Mouse (Mus musculus) megakaryocyte progenitor cell, adult 5-6 weeks (primary cell): ENCODE measurements around the gene Auts2. TPM values are rescaled to one million over a fixed set of nuclear protein-coding genes. Genes with fewer than 3 reads are reported as not detected.

ENCODE experiments used
- ATAC-seq: replicated peaks from 2 replicates; pipeline ENCODE4 v1.8.0; 2016; ENCODE audit warnings: mild to moderate bottlenecking, moderate TSS enrichment, inconsistent platforms; ENCODE audit not compliant: poor library complexity
- total RNA-seq, 2 experiments: library from RNA; stranded (forward) in 1 of 2; stranded (reverse) in 1 of 2; fragments of 157-497, 149-512 nt in 1 of 2; fragments of 200-1000 nt in 1 of 2; gene quantifications; 2 replicates each; pipeline versions ENCODE4 v1.2.3 to v1.2.4; 2015 to 2017

The Auts2 gene
- total RNA-seq, 2 experiments from 2014 or later, result 3.9 to 15.0 TPM

DNA sequence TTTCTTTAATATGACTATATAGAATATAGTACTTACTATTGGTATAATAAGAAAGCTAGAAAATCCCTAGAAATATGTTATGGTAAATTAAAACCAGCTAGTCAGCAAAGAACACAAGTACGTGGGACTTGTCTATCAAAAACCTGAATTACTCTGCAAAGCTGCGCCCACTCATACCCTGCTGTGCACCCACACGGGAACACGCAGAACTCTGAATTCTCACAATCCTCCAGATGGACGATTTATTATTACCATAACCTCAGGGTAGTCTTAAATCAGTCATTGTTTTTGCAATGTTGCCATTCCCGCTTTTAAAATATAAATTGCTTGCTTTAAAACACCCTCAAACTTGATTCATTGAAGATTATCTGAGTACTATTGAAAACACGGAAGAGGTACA, 84.6 kb downstream of the Auts2 start:
- no peak for ATAC-seq

DNA sequence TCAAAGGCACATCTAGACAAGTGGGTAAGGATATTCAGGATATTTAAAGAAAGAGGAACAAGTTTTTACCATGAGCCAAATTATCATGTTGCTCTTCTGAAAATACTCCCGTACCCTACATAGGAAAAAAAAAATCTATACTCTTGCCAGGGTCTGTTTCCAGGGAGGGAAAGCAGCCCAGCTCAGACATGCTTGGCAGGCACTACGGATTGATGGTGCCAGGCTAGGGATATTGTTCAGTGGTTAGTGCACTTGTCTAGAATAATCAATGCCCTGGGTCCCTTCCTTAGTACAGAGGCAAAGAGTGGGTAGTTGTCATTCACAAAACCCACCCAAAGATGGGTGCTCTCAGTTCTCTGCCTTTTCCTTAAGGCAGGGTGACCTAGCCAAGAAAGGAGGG, 90.8 kb downstream of the Auts2 start:
- no peak for ATAC-seq

DNA sequence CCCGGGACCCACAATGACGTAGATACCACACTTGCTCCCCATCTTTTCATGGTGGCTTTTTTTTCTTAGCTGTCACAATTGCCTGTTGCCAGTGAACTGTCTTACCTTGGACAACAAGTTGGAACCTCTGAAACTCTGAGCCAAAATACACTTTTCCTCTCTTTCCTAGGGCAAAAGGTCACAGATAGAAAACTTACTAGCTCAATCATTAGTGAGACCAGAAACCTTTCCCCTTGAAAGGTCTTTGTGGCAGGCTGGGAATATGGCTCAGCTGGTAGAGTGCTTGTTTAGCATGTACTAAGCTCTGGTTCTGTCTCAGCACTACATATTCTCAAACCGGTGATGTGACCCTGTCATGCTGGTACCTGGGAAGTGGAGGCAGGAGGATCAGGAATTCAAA, 93.1 kb downstream of the Auts2 start:
- ATAC-seq, result no peak

DNA sequence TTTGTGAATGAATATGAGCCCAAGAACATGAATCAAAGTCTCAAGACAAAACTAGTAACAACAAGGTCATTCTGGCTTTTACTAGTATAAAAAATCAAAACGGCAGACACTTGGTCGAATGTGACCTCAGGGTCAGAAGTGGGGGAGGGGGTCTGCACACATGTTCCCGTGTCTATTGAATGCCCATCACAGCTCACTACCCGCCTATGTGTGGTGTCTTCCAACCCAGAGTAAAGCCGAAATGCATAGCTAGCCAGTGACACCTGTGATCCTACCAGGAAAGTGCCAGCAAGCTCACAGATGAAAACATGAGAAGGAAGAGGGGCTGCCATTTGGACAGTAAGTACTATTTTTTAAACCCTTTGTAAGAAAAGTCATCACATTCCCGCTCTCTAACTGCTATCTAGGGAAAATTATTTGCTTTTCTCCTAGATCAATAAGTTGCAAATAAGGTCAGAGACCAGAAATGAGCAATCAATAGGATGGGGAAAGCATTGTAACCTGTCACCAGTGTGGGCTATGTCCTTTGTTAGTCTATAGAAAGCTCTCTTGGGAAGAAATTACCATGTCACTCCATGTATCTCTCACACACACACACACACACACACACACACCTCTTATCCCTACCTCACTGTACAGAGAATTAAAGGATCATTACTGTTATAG, 94.6 kb downstream of the Auts2 start:
- no peak for ATAC-seq

DNA sequence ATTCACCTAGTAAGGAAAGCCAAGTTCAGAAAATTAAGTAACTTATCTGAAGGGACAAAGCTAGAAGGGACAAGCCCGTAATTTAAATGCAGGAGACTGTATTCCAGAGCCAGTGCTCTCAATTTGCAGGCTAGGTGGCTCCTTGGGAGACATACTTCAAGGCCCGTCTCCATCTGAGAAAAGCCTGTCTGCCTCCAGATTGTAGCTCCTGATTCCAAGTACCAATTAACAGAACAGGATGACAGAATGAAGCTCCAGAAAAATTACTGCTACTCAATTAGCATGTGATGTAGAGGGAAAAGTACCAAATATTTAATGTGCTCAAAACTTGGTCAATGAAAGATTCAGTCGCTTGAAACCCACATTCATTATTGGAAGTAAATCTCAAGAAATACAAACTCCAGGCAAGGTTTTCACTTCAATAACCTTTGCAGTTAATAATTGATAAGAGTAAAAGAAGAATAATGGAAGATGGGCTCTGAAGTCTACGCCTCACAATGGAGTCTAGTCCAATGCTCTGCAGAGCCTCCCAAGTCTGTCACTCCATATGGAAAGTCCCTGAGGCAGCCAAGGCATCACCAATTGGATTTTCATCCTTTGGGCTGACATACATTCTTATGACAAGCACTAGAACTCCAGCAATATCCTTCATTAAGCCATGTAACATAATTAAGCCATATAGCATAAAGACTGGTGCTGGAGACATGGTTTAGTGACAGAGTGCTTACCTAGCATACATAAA, 97.8 kb downstream of the Auts2 start:
- no peak for ATAC-seq

DNA sequence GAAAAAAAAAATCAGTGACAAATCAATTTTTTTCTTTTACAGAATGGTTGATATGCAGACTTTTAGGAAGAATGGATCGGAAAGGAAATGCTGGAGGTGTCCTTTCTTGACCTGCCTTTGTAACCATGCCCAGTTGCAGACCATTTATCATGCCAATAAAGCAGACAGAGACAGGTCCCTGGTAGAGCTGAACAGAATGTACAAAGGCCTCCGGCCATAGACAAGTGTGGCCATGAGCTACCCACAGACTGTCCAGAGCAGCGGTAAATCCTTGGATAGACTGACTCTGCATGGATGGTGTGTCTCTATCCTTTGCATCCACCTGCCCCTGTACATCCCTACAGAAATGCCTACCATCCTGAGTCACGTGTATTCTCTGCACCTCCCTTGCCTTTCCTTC, 100.2 kb downstream of the Auts2 start:
- ATAC-seq, result no peak

DNA sequence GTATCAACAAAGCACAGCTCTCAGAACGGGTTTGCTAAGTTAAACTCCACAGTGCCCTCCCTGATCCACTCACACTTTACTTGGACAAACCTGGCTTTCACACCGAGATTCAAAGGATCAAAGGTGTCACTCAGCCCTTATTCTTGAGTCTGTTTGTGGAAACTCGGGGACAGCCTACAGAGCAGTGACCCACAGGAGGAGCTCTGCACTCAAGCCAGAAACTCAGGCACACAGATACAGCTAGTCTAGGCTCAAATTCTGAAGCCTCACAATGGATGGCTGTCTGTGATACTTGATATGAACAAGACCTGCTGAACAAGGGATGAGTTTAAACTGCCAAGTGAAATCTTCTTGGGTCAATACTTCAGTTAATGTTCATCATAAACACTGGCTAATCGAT, 104.7 kb downstream of the Auts2 start:
- no peak for ATAC-seq

DNA sequence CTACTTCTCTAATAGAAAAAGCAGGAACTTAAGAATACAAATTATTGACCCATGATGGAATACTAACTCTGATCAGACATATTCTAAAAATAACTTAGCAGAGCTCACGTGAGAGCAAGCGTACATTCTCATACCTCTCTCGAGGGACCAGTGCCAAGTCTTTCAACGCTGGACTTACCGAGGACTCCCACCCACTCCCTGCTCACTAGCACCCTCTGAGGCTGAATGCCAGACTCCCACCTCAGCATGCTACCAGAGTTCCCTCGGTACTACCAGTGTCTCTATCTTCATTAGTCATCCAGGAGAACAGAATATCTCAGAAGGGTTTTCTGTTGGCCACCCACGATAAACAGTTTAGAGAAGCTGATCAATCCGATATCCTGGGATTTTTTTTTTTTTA, 105.2 kb downstream of the Auts2 start:
- peak; percentile 45 for ATAC-seq

DNA sequence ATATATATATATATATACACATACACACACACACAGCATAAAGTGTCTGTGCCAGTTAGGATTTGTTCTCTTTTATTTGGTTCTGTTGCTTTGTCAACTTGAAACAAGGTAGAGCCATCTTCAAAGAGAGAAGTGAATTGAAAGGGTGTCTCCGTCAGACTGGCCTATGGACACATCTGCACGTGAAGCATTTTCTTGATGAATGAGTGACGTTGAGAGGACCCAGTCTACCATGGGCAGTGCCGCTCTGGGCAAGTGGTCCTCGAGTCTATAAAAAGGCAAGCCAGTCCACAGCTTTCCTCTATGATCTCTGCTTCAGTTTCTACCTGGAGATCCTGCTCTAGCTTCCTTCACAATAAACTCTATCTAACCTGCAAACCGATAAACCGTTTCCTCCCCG, 105.7 kb downstream of the Auts2 start:
- no peak for ATAC-seq

DNA sequence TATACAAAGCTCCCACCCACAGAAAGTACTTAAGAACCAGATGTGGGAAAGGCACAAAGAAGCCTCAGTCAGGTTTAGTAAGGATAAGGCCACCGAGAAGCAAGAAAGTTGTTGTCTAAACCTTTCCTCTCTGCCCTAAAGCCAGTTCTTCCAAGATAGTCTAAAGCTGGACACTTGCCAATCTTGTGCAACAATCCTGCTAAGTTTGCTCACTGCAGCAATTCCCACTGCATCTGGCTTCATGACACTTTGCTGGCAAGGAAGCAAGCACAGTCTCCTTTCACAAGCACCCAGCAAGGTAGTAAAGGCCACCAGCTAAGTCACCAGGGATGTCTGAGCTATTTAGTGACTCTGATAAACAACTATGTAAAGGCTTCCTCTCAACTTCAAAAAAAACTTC, 106.2 kb downstream of the Auts2 start:
- peak; percentile 38 for ATAC-seq

DNA sequence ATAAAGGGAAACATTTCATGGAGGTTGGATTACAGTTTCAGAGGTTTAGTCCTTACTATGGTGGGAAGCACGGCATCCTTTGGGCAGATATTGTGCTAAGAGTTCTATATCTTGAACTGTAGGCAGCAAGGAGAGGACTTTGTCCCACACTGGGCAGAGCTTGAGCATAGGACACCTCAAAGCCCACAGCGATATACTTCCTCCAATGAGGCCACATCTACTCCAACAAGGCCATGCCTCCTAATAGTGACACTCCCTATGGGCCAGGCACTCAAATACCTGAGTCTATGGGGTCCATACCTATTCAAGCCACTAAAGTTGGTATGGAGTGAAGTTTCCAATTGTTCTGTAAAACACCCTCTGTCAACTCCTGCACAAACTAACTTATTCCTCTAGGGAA, 106.7 kb downstream of the Auts2 start:
- no peak for ATAC-seq

DNA sequence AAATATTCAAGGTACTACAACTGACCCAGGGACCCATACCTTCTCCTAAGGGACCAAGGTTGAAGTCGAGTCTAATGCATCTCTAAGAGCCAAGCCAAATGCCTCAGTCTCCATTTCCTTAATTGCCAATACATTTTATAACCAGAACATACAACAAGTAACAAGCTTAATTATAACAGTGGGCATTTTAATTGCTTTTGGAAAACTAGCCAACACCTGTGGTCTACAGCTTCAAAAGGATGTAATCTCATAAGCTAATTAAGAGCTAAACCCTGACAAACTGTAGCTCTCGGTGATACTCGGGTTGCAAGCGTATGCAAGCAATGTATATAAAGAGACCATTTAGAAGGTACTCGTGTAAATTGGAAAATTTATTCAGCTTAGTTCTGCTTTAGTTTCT, 107.7 kb downstream of the Auts2 start:
- ATAC-seq, result no peak

DNA sequence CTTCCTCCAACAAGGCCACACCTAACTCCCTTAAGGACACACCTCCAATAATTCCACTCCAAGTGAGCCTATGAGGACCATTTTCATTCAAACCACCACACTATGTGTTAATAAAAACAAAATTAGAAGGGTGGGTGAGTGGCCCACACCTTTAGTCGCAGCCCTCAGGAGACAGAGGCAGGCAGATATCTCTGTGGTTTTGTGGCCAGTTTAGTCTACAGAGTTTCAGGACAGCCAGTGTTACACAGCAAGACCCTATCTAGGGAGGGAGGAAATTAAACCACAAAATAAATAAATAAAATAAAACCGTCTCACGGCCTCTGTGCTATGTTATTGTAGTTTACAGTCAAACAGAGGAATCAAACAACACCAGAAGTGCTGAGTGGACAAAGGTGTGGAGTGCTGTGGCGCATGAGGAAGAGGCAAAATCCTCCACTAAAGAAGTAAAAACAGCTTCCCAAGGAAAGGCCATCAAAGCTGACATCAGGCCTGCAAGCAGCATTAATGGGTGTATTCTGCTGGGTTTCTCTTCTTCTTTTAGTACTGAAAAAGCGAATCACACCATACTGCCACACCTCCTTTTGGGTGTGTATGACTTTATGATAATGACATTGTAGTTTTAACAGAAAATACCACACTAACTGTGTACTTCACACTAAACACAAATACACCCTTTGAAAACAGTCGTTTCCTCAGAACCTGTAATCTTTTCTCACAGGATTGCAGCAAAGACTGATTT, 109.6 kb downstream of the Auts2 start:
- peak; percentile 59 for ATAC-seq

DNA sequence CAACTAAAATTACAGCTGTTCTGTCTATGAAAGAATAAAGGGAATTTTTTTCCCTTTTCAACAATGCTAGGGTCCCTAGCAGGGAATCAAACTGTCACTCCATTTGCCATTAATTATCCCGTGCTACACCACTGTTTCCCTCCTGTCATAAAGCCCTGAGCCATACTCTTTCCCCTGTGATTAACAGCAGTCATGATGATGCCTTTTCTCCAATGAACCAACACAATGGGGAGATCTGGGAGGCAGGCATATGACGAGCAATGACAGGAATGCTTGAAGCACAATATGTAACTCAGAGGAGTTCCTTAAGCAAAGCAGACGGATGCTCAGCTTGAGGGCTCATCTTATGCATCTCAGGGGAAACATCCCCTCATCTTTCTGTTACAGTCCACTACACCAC, 113.8 kb downstream of the Auts2 start:
- no peak for ATAC-seq

DNA sequence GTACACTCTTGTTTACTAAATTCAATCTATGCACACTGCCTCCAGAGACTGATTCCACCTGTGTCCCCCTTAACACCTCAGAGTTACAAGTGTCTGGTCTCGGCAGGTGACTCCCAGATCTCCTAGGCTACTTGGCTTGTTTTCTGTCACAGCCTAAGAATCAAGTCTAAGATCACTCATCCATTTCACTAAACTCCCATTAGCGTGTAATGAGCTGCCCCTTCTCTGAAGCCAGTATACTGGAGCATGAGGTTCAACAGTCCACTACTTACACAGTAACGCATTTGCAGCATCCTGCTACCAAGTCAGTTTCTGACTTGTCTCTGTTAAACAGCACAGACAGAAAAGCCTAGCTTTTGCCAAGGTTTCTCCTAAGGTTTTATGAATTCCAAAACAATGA, 116.8 kb downstream of the Auts2 start:
- ATAC-seq, result no peak

DNA sequence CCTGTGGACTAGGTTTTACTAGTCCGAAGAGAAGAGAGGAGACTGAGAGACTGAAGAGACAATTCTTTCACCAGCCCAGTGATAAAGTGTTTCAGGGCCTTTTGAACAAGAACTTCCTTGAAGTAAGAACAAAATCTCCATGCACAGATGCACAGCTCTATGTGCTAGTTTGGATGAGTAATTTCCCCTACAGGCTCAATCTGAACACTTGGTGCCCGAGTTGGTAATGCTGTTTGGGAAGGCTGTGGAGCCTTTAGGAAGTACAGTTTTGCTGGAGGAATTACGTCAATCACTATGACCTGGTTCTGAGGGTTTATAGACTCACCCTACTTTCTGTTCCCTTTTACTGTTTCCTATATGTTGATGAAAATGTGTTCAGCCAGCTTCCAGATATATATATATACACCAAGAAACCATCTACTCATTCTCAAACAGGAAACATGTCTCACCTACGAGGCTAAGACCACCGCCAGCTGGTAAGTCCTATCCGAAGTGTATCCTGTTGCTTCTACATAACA, 117.3 kb downstream of the Auts2 start:
- ATAC-seq, result peak; percentile 78

DNA sequence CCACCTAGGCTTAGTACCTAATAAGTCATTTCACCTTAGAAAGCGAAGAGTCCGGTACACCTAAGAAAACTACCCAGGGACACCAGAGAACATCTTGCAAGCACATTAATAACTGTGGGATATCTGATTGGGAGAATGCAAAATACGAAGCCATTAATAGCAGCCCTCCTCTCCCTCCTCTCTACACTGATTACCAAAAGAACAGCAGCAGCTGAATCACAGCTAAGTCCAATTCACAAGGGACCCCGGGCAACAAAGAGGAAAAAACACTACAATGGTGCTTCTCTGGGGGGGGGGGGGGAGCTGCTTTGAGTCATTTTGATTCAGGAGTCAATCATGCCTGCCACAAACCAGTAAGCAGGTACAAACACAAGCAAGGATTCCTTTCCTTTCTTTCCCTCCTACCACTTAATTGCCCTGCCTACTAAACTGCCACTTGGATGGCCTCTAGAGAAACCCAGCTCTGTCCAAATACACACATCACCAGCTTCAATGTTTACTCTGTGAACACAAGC, 132.7 kb downstream of the Auts2 start:
- ATAC-seq, result no peak

DNA sequence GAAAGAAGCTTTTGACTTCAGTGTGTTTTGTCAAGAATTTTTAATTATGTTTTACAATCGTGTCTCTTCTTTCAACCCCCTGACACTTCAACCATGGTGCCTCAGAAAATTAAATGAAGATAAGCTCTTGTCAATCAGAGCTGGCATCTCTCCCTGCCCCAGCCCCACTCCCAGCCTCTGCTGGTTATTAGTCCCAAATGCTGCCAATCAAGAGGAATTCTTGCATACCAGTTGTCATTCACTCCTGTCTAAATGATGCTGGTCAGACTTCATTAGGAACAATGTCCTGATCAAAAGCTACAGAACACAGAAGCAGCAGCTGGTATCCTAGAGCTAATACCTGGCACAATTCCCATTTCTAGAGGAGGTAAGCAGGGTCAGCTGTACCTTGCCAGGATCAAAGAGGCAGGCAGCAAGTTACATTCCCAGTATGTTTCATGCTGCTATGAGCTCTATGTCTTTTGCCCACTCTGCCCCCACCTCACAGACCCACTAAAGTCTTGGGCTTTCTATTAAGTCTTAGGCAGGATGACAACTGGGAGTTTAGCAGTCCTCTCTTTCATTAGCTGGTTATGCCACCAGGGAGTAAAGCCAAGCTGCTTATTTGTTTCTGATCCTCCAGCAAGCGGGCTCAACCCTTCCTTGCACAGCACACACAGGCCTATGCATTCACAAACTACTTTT, 134.1 kb downstream of the Auts2 start:
- ATAC-seq, result no peak

DNA sequence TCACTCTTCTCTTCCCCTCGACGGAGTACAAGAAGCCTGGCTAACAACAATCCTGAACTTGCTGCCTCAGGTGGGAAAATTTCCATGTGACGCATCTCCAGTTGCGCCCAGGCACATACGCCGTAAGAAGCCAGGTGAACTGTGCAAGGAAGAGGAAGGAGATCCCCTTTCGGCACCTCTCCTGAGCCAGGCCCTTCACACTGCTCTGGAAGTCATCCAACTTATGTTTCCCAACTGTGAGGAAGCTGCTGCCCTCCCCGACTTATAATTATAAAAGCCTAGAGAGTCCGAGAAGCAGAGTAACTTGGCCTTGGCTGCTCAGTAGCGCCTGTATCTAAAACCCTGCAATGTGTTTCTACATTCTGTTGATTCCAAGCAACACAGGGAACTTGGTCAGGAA, 142.6 kb downstream of the Auts2 start:
- peak; percentile 18; the same call in 1 of the 2 replicates for ATAC-seq

DNA sequence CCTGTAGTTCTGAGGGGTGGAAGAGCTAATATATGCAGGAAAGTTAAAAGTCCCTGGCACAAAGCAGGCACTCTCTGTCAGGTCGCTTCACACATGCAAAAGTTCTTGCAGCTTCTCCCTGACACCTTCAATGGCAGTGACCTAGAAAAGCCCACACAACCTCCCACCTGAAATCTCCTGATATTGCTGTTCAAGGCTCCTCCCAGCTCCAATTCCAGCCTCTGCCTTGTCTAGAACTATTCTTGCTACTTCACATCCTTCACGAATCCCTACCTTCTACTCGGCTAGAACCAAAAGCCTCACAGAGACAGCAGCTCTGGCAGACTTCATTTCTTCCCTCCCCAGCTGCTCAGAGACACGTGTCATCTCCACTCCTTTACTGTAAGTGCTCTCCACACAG, 143.7 kb downstream of the Auts2 start:
- ATAC-seq, result no peak

DNA sequence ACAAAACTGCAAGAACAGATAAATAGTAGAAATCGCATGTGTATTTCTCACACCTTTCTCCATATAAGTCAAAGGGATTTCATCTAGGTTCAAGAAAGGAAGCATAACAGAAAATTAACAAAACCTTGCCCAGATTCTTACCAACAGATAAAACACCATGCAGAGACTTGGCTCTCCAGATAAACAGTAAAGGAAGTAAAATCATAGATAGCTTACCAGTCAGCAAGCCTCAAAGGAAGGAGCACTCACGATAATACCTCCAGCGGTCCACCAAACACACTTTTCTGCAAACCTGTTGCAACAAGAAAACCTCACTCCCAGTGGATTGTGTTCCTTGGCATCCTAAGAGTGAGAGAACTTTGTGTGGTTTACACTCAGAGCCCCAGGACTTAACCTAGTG, 147.2 kb downstream of the Auts2 start:
- ATAC-seq, result peak; percentile 43
